In the genomic region with DNA sequence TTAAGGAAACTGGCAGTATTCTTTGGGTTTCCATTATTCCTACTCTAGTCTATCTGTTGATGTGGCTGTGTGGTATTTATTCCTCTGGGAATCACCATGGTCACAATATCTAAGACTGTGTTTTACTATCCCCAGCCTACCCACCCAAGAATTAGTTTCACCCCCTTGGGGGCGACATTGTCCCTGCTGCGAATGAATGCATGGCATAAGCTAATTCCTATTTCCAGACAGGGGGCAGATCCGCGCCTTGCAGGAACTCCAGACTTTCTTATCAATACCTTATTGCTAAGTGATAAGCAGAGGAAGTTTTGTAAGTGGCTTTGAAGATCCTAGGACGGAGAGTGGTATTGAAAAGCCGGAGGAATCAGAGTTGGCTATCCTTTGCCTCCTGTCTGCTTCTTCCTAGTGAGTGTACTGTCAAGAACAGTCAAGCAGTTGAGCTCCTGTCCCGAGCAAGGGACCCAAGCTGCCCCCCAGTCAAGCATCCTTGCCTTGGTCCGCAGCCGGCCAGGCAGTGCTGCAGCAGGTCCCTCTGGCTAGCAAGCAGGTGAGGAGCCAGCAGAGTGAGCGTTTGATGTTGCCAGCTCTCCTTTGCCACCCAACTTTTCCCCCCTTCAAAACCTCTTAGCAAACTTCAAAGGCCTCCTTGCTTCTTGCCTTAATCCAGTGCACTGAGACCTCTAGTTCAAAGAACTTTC, we compare ENCODE assay signal across 8 mouse cellular contexts.
DNase-seq lines count a peak whose midpoint lies in the region; ATAC-seq lines count a peak whose summit lies in the region.

No protein-coding gene starts in this region.

- H3K4me3 ChIP-seq in kidney, embryonic 16.5 days (ENCODE audit: low read length) = peak overlapping the region; percentile 24
- peak overlapping the region; percentile 31 for H3K4me3 ChIP-seq in heart, embryonic 16.5 days (ENCODE audit: low read length)

- peak overlapping the region; percentile 39 for H3K4me2 ChIP-seq in kidney, embryonic 16.5 days (replicated peaks; ENCODE audit: low read depth, low read length)
- peak overlapping the region; percentile 61 for H3K4me2 ChIP-seq in heart, embryonic 16.5 days (ENCODE audit: low read depth, low read length)

- DNase-seq in kidney, adult 11 months = no peak
- peak; percentile 65 for DNase-seq in embryo, embryonic 10 days (ENCODE audit: low spot score)
- DNase-seq in lung, postnatal 10 days = peak; percentile 30
- DNase-seq in spleen, postnatal 10 days (ENCODE audit: low spot score in 2 of 2) = no peak

- H3K9ac ChIP-seq in kidney, embryonic 16.5 days (replicated peaks; ENCODE audit: low read length) = no peak overlapping the region
- peak overlapping the region; percentile 51 for H3K9ac ChIP-seq in heart, embryonic 16.5 days (ENCODE audit: low read length)

- WGBS in kidney, embryonic 16.5 days = 18% methylated on average over 10 of the region's 10 CpGs
- 6% methylated on average over 10 of the region's 10 CpGs for WGBS in heart, embryonic 16.5 days

- no peaks in the 10 kb centered on the region for H3K9me3 ChIP-seq in kidney, embryonic 16.5 days (ENCODE audit: low read length)
- H3K9me3 ChIP-seq in heart, embryonic 16.5 days (replicated peaks; ENCODE audit: control insufficient read depth, low read length) = no peaks in the 10 kb centered on the region

- H3K36me3 ChIP-seq in kidney, embryonic 16.5 days (ENCODE audit: insufficient read depth, low read length) = no peaks in the 10 kb centered on the region
- no peaks in the 10 kb centered on the region for H3K36me3 ChIP-seq in heart, embryonic 16.5 days (ENCODE audit: control insufficient read depth, insufficient read depth)

- no peak for ATAC-seq in kidney, embryonic 16.5 days (ENCODE audit: low FRiP score, low TSS enrichment)
- ATAC-seq in heart, embryonic 16.5 days (replicated peaks; ENCODE audit: extremely low read depth, insufficient read depth, low FRiP score) = no peak
- no peak for ATAC-seq in granulocyte monocyte progenitor cell, adult 5-6 weeks (replicated peaks; ENCODE audit: poor library complexity, severe bottlenecking)
- ATAC-seq in erythroblast, adult 5-6 weeks (replicated peaks; ENCODE audit: low FRiP score, poor library complexity, severe bottlenecking) = no peak

- peaks cover 12% of the 10 kb centered on the region; the same call in 1 of the 2 replicates for H3K4me1 ChIP-seq in kidney, embryonic 16.5 days (ENCODE audit: insufficient read depth, low read length)
- peaks cover 8% of the 10 kb centered on the region; the same call in 1 of the 2 replicates for H3K4me1 ChIP-seq in heart, embryonic 16.5 days (ENCODE audit: control insufficient read depth, insufficient read depth, low read length)

- H3K27me3 ChIP-seq in kidney, embryonic 16.5 days (ENCODE audit: insufficient read depth, low read length) = no peaks in the 10 kb centered on the region; the same call in 1 of the 2 replicates
- no peaks in the 10 kb centered on the region for H3K27me3 ChIP-seq in heart, embryonic 16.5 days (ENCODE audit: control insufficient read depth, insufficient read depth, low read length)

- no peak overlapping the region for H3K27ac ChIP-seq in kidney, embryonic 16.5 days (ENCODE audit: low read length)
- H3K27ac ChIP-seq in heart, embryonic 16.5 days (ENCODE audit: low read length) = no peak overlapping the region

Comparison
In these comparisons a context has a peak if more than half of its experiments do, and no peak if none do; other contexts are left out.
1. DNase-seq: peak in embryo, embryonic 10 days (single experiment) and lung, postnatal 10 days (single experiment); none in kidney, adult 11 months (single experiment) and spleen, postnatal 10 days (0 of 2).